16 mouse cellular contexts compared by ENCODE assay signal in genomic region chr8:108781192-108781591, GRCm38 (mm10).
DNase-seq lines count a peak whose midpoint lies in the region; ATAC-seq and TF ChIP-seq lines count a peak whose summit lies in the region.
"Had no signal": no experiment of that assay in that cellular context is flagged by ENCODE, and none has a peak within 500 bp of the region (broad histone marks: within the 10 kb centered on the region; RNA-seq: fewer than 3 reads in every experiment).

No protein-coding gene starts in this region.

- no peak overlapping the region for H3K27ac ChIP-seq in kidney, embryonic 15.5 days
- no peak overlapping the region for H3K27ac ChIP-seq in CH12.LX (ENCODE audit: insufficient read depth, low read depth)
- H3K27ac ChIP-seq in forebrain, embryonic 11.5 days (ENCODE audit: low read depth, low read length), result no peak overlapping the region
- H3K27ac ChIP-seq: hindbrain, embryonic 13.5 days; liver, embryonic 14.5 days had no signal

- H3K9ac ChIP-seq in kidney, embryonic 15.5 days, result no peak overlapping the region
- no peak overlapping the region for H3K9ac ChIP-seq in CH12.LX (ENCODE audit: insufficient read depth, low read depth)
- no peak overlapping the region for H3K9ac ChIP-seq in forebrain, embryonic 11.5 days (ENCODE audit: low read length)
- H3K9ac ChIP-seq: hindbrain, embryonic 13.5 days; liver, embryonic 14.5 days had no signal

- TF ChIP-seq RAD21 in CH12.LX (IDR thresholded peaks at IDR 0.05; ENCODE audit: low read depth, low read length), result no peak

- TF ChIP-seq EP300 in CH12.LX (IDR thresholded peaks at IDR 0.05; ENCODE audit: low read length), result no peak

- H3K4me2 ChIP-seq in kidney, embryonic 15.5 days, result no peak overlapping the region
- H3K4me2 ChIP-seq in CH12.LX (ENCODE audit: insufficient read depth, low read depth, poor library complexity, severe bottlenecking), result no peak overlapping the region
- H3K4me2 ChIP-seq in forebrain, embryonic 11.5 days (ENCODE audit: low read depth, low read length, severe bottlenecking), result no peak overlapping the region
- H3K4me2 ChIP-seq: hindbrain, embryonic 13.5 days had no signal

- in situ Hi-C loops in CH12.LX (cut with MboI; ENCODE audit: low pct_ligation_motif_present, low pct_unique_long_range_greater_than_20kb, low sequenced_read_pairs), result no loop called here

- no peaks in the 10 kb centered on the region for H3K79me2 ChIP-seq in CH12.LX (replicated peaks; ENCODE audit: control insufficient read depth, extremely low read depth, insufficient read depth, poor library complexity, severe bottlenecking)

- no peaks in the 10 kb centered on the region for H3K9me3 ChIP-seq in kidney, embryonic 15.5 days (replicated peaks)
- H3K9me3 ChIP-seq in CH12.LX (replicated peaks; ENCODE audit: low read length), result no peaks in the 10 kb centered on the region
- no peaks in the 10 kb centered on the region for H3K9me3 ChIP-seq in forebrain, embryonic 11.5 days (ENCODE audit: control insufficient read depth, low read length)
- H3K9me3 ChIP-seq: hindbrain, embryonic 13.5 days had no signal

- 63% methylated on average over 5 of the region's 5 CpGs for WGBS in kidney, embryonic 15.5 days
- 81% methylated on average over 5 of the region's 5 CpGs for WGBS in forebrain, embryonic 11.5 days

- peak; percentile 27 for DNase-seq in kidney, postnatal 14 days
- peak; percentile 8 for DNase-seq in CH12.LX (ENCODE audit: extremely low read depth)
- peak; percentile 13 for DNase-seq in c-Kit-positive CD71-negative TER-119-negative erythroid progenitor cells, embryonic 14.5 days (ENCODE audit: low read depth)
- peak; percentile 39 for DNase-seq in heart, postnatal 4 days
- no peak for DNase-seq in forebrain, embryonic 11.5 days (ENCODE audit: low spot score)
- DNase-seq in cerebellum, postnatal 14 days, result no peak
- DNase-seq: cerebellum, adult 11-12 months; gastrocnemius, postnatal 14 days; right cerebral cortex, postnatal 4 days; thymus, adult 18-20 months had no signal

- no peaks in the 10 kb centered on the region for H3K27me3 ChIP-seq in kidney, embryonic 15.5 days
- H3K27me3 ChIP-seq in CH12.LX (replicated peaks), result no peaks in the 10 kb centered on the region
- H3K27me3 ChIP-seq in forebrain, embryonic 11.5 days (ENCODE audit: control insufficient read depth, insufficient read depth, low read length), result 0 out of 2 replicates have a peak, but pooled peaks cover 2% of the 10 kb centered on the region

- TF ChIP-seq CTCF in CH12.LX (conservative IDR thresholded peaks at IDR 0.05 in 1 of 2, IDR thresholded peaks at IDR 0.05 in 1 of 2; ENCODE audit: low read depth in 2 of 2, low read length in 2 of 2), result no peak

- no peak for TF ChIP-seq POLR2A in CH12.LX (IDR thresholded peaks at IDR 0.05; ENCODE audit: low read depth, low read length)

- ATAC-seq in kidney, embryonic 15.5 days (replicated peaks; ENCODE audit: low FRiP score), result no peak
- ATAC-seq in forebrain, embryonic 11.5 days (replicated peaks; ENCODE audit: low FRiP score), result no peak
- ATAC-seq: forebrain, embryonic 16.5 days; intestine, postnatal 0 days had no signal

- no peaks in the 10 kb centered on the region for H3K36me3 ChIP-seq in kidney, embryonic 15.5 days
- no peaks in the 10 kb centered on the region for H3K36me3 ChIP-seq in CH12.LX (replicated peaks in 1 of 2; ENCODE audit: control insufficient read depth in 1 of 2, insufficient read depth in 1 of 2, low read length in 1 of 2)
- H3K36me3 ChIP-seq in forebrain, embryonic 11.5 days (ENCODE audit: control insufficient read depth, insufficient read depth, low read length), result no peaks in the 10 kb centered on the region
- H3K36me3 ChIP-seq: hindbrain, embryonic 13.5 days had no signal

- no peak overlapping the region for H3K4me3 ChIP-seq in kidney, embryonic 15.5 days (replicated peaks)
- H3K4me3 ChIP-seq in CH12.LX (replicated peaks in 1 of 3; ENCODE audit: low read depth in 2 of 3, low read length in 2 of 3, poor library complexity in 1 of 3), result no peak overlapping the region
- no peak overlapping the region for H3K4me3 ChIP-seq in forebrain, embryonic 11.5 days (ENCODE audit: low read depth, low read length)
- H3K4me3 ChIP-seq: hindbrain, embryonic 13.5 days; myocyte had no signal

- dilution Hi-C loops in CH12.LX (cut with MboI; ENCODE audit: extremely low pct_ligation_motif_present, extremely low pct_unique_long_range_greater_than_20kb, low sequenced_read_pairs), result no loop called here

- H3K4me1 ChIP-seq in kidney, embryonic 15.5 days, result peaks cover 44% of the 10 kb centered on the region
- peaks cover 0 to 11% of the 10 kb centered on the region in 2 experiments; a peak in 3 of 4 replicates for H3K4me1 ChIP-seq in CH12.LX (ENCODE audit: control insufficient read depth in 1 of 2, insufficient read depth in 2 of 2)
- H3K4me1 ChIP-seq in forebrain, embryonic 11.5 days (replicated peaks; ENCODE audit: control insufficient read depth, insufficient read depth, low read length), result no peaks in the 10 kb centered on the region

TF ChIP-seq in CH12.LX, 34 proteins besides CTCF, POLR2A, EP300 and RAD21:
- TF ChIP-seq SMC3 (IDR thresholded peaks at IDR 0.05; ENCODE audit: low read depth, low read length), result no peak
- TF ChIP-seq USF1 (IDR thresholded peaks at IDR 0.05; ENCODE audit: low read depth, low read length), result no peak
- no peak for TF ChIP-seq ETS1 (conservative IDR thresholded peaks at IDR 0.05; ENCODE audit: low read depth, low read length)
- TF ChIP-seq CHD1 (IDR thresholded peaks at IDR 0.05; ENCODE audit: low read depth, low read length), result no peak
- no peak for TF ChIP-seq MXI1 (IDR thresholded peaks at IDR 0.05; ENCODE audit: low read depth, low read length)
- TF ChIP-seq MEF2A (IDR thresholded peaks at IDR 0.05; ENCODE audit: borderline replicate concordance, low read depth, low read length), result no peak
- no peak for TF ChIP-seq ZKSCAN1 (IDR thresholded peaks at IDR 0.05; ENCODE audit: borderline replicate concordance, low read depth, low read length)
- TF ChIP-seq JUND (conservative IDR thresholded peaks at IDR 0.05; ENCODE audit: low read depth, low read length), result no peak
- no peak for TF ChIP-seq PAX5 (IDR thresholded peaks at IDR 0.05; ENCODE audit: low read length)
- TF ChIP-seq TCF12 (IDR thresholded peaks at IDR 0.05; ENCODE audit: low read depth, low read length), result no peak
- no peak for TF ChIP-seq ZC3H11A (IDR thresholded peaks at IDR 0.05; ENCODE audit: low read depth, low read length)

Comparison
In these comparisons a context has a peak if more than half of its experiments do, and no peak if none do; other contexts are left out.
1. DNase-seq: peak in kidney, postnatal 14 days (single experiment), CH12.LX (single experiment), c-Kit-positive CD71-negative TER-119-negative erythroid progenitor cells, embryonic 14.5 days (single experiment) and heart, postnatal 4 days (single experiment); none in forebrain, embryonic 11.5 days (single experiment) and cerebellum, postnatal 14 days (0 of 2).